Mouse (Mus musculus): ENCODE measurements at regions not wholly inside any gene's neighbourhood (a gene's known extent, or its start where the extent isn't known, plus 50 kb on each side); places are given as distances from the start of the nearest gene placed in this dataset.

DNA sequence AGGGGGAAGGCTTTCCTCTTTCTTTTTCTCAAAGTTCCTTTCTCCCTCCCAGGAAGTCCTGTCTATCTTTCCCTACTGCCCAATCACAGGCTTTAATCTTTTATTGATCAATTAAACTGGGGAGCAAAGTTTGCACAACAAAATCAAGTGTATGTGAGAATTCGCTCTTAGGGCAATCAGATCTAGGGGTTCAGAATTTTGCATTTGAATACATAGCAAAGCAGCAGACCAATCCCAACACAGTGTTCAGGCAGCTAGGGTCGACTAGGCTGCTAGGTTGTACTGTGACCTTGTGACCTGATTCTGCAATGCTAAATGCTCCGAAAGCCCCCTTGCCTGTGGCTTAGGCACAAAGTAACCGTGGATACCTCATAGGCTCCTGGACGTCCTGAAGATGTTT lies 91.5 kb upstream of the Lsm6 start:
- H3K27ac ChIP-seq (ENCODE audit: low read depth, low read length): no peak overlapping the region
- no peak overlapping the region for H3K4me2 ChIP-seq (replicated peaks; ENCODE audit: low read depth)
- H3K9ac ChIP-seq (ENCODE audit: low read depth, low read length): no peak overlapping the region
- no peak for ATAC-seq
- H3K9me3 ChIP-seq (ENCODE audit: control insufficient read depth): no peaks in the 10 kb centered on the region
- H3K4me1 ChIP-seq (replicated peaks; ENCODE audit: control insufficient read depth, insufficient read depth, low read length): no peaks in the 10 kb centered on the region
- TF ChIP-seq CTCF (IDR thresholded peaks at IDR 0.05; ENCODE audit: low read depth): no peak
- no peak overlapping the region for H3K4me3 ChIP-seq (ENCODE audit: low read depth, low read length)
- no peaks in the 10 kb centered on the region for H3K27me3 ChIP-seq (replicated peaks; ENCODE audit: control insufficient read depth, insufficient read depth, low read length)
- no peaks in the 10 kb centered on the region for H3K36me3 ChIP-seq (ENCODE audit: control insufficient read depth, insufficient read depth)
- WGBS: 53% methylated on average over 5 of the region's 5 CpGs

DNA sequence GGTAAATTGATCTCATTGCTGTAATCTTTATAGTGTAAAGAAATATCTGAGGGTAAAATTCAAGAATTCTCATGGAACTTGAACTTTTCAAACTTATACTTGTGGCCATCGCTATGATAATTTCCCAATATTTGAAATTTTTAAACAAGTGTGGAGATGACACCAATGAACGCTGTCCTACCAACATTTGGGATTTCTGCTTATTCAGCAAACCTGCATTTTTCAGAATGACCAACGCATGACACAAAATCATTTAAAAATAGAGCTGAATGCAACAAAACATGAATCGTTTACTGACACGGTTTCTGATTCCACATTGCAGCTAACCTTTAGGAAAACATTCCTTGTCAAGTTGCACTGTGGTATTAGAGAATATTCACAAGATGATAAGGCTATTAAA lies 92.9 kb upstream of the Lsm6 start:
- Histone ChIP-seq H3K4me1 (replicated peaks; ENCODE audit: control insufficient read depth, insufficient read depth, low read length) (no peaks in the 10 kb centered on the region), H3K27ac (ENCODE audit: low read depth, low read length) (no peak overlapping the region), H3K4me2 (replicated peaks; ENCODE audit: low read depth) (no peak overlapping the region), H3K9me3 (ENCODE audit: control insufficient read depth) (no peaks in the 10 kb centered on the region), H3K4me3 (ENCODE audit: low read depth, low read length) (no peak overlapping the region), H3K9ac (ENCODE audit: low read depth, low read length) (no peak overlapping the region), H3K36me3 (ENCODE audit: control insufficient read depth, insufficient read depth) (no peaks in the 10 kb centered on the region), H3K27me3 (replicated peaks; ENCODE audit: control insufficient read depth, insufficient read depth, low read length) (no peaks in the 10 kb centered on the region)
- TF ChIP-seq CTCF (IDR thresholded peaks at IDR 0.05; ENCODE audit: low read depth): no peak
- 94% methylated on average over 5 of the region's 5 CpGs for WGBS
- no peak for ATAC-seq

DNA sequence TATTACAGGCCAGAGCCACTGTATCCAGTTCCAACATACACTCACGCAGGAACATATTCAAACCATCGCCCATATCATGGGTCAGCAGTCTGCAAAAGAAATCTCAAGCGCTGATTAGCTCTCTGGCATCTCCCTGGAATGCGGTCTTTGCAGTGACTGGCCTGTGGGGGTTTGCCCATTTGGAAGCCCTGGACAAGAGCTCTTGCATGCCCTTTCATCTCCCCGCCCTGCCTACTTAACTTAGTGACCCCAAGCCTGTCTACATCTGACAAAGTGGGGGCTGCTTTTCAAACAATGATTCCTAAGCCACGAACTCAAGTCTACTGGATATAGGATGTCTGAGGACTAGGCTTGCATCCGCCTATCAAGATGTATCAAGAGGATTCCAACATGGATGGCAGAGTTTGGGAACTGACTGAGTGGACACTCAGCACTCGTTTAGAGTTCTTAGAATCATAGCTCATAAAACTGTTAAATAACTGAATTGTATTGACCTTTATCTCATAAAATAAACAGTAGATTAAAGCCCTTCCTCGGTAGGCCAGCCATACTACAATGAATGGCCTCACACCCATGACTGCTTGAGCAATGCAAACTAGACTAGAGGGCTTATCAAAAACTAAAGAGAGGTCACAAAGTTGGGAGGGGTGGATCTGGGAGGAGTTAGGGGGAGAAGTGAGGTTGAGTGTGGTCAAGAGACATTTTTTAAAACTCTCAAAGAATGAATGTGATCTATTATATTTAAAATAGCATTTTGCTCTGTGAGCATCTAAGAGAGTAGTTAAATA lies 97.4 kb upstream of the Zfp827 start:
- 71% methylated on average over 9 of the region's 9 CpGs for WGBS
- no peak for TF ChIP-seq CTCF (IDR thresholded peaks at IDR 0.05; ENCODE audit: low read depth)
- Histone ChIP-seq H3K4me1 (replicated peaks; ENCODE audit: control insufficient read depth, insufficient read depth, low read length) (no peaks in the 10 kb centered on the region), H3K36me3 (ENCODE audit: control insufficient read depth, insufficient read depth) (no peaks in the 10 kb centered on the region), H3K4me2 (replicated peaks; ENCODE audit: low read depth) (no peak overlapping the region), H3K9me3 (ENCODE audit: control insufficient read depth) (no peaks in the 10 kb centered on the region), H3K4me3 (ENCODE audit: low read depth, low read length) (no peak overlapping the region), H3K9ac (ENCODE audit: low read depth, low read length) (no peak overlapping the region), H3K27ac (ENCODE audit: low read depth, low read length) (no peak overlapping the region), H3K27me3 (replicated peaks; ENCODE audit: control insufficient read depth, insufficient read depth, low read length) (no peaks in the 10 kb centered on the region)
- no peak for ATAC-seq

DNA sequence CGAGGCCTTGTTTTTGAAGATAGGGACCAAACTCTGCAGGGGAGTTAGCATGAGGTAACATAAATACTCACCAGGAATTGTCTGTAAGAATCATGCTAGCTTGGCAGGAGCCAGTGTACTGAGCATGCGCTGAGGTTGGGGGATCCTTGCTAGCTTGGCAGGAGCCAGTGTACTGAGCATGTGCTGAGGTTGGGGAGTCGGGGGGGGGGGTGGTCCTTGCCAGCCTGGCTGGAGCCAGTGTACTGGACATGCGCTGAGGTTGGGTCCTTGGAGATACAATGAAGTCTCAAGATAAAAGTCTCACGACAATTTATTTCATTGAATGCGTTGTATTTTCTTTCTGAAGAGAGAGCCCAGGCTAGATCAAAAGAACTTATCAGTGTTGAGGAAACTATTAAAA lies 96.2 kb upstream of the Zfp827 start:
- Histone ChIP-seq H3K4me2 (replicated peaks; ENCODE audit: low read depth) (no peak overlapping the region), H3K27ac (ENCODE audit: low read depth, low read length) (no peak overlapping the region), H3K36me3 (ENCODE audit: control insufficient read depth, insufficient read depth) (no peaks in the 10 kb centered on the region), H3K9ac (ENCODE audit: low read depth, low read length) (no peak overlapping the region), H3K9me3 (ENCODE audit: control insufficient read depth) (no peaks in the 10 kb centered on the region), H3K4me1 (replicated peaks; ENCODE audit: control insufficient read depth, insufficient read depth, low read length) (no peaks in the 10 kb centered on the region), H3K4me3 (ENCODE audit: low read depth, low read length) (no peak overlapping the region), H3K27me3 (replicated peaks; ENCODE audit: control insufficient read depth, insufficient read depth, low read length) (no peaks in the 10 kb centered on the region)
- no peak for ATAC-seq
- no peak for TF ChIP-seq CTCF (IDR thresholded peaks at IDR 0.05; ENCODE audit: low read depth)
- 80% methylated on average over 6 of the region's 6 CpGs for WGBS

DNA sequence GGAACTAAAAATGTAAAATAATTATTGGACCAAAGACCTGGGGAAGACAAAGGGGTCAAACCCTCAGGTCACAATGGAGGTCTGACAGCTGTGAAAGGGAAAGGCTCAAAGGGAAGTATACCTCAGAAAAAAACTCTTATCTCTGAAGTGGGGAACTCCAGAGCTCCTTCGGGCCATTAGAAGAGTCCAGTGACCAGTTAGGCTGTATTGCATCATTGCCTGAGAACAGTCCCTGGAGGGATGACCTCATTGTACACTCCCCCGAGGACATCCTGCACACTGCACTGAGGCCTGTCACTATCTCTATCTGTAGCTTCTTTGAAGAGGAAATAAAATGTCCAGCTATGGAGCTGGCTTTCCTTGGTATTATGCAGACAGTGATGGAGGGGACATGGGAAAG lies 88.2 kb upstream of the Zfp827 start:
- no peaks in the 10 kb centered on the region for H3K4me1 ChIP-seq (replicated peaks; ENCODE audit: control insufficient read depth, insufficient read depth, low read length)
- H3K9me3 ChIP-seq (ENCODE audit: control insufficient read depth): no peaks in the 10 kb centered on the region
- WGBS: 29% methylated on average over 2 of the region's 2 CpGs
- H3K27me3 ChIP-seq (replicated peaks; ENCODE audit: control insufficient read depth, insufficient read depth, low read length): no peaks in the 10 kb centered on the region
- H3K9ac ChIP-seq (ENCODE audit: low read depth, low read length): no peak overlapping the region
- no peak overlapping the region for H3K4me2 ChIP-seq (replicated peaks; ENCODE audit: low read depth)
- H3K4me3 ChIP-seq (ENCODE audit: low read depth, low read length): no peak overlapping the region
- ATAC-seq: no peak
- TF ChIP-seq CTCF (IDR thresholded peaks at IDR 0.05; ENCODE audit: low read depth): no peak
- H3K36me3 ChIP-seq (ENCODE audit: control insufficient read depth, insufficient read depth): no peaks in the 10 kb centered on the region
- no peak overlapping the region for H3K27ac ChIP-seq (ENCODE audit: low read depth, low read length)

DNA sequence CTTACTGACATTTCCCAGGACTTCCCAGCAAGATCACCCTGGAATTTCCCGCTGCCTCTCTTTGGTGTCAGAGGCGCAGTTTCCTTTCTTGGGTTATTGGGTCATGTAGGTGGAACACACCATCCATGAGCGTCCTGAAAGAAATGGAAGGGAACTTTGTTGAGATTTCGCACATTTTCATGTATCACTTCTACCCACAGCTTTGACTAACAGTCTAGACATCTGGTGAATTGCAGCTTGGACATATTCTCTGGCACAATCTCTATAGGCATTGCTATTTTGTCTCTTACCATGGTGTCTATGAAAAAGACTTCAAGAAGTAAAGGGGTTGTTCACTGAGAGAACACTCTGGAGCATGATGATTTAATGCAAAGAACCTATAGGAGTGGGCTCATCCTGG lies 86.7 kb upstream of the Zfp827 start:
- no peak overlapping the region for H3K4me2 ChIP-seq (replicated peaks; ENCODE audit: low read depth)
- no peaks in the 10 kb centered on the region for H3K36me3 ChIP-seq (ENCODE audit: control insufficient read depth, insufficient read depth)
- H3K27ac ChIP-seq (ENCODE audit: low read depth, low read length): no peak overlapping the region
- no peak overlapping the region for H3K4me3 ChIP-seq (ENCODE audit: low read depth, low read length)
- no peaks in the 10 kb centered on the region for H3K9me3 ChIP-seq (ENCODE audit: control insufficient read depth)
- 93% methylated on average over 4 of the region's 4 CpGs for WGBS
- TF ChIP-seq CTCF (IDR thresholded peaks at IDR 0.05; ENCODE audit: low read depth): no peak
- no peaks in the 10 kb centered on the region for H3K27me3 ChIP-seq (replicated peaks; ENCODE audit: control insufficient read depth, insufficient read depth, low read length)
- no peak overlapping the region for H3K9ac ChIP-seq (ENCODE audit: low read depth, low read length)
- ATAC-seq: no peak
- H3K4me1 ChIP-seq (replicated peaks; ENCODE audit: control insufficient read depth, insufficient read depth, low read length): no peaks in the 10 kb centered on the region

Data from intestine, postnatal 0 days (tissue).